Mouse (Mus musculus) midbrain, embryonic 14.5 days (tissue): ENCODE results near the gene Gm12248. TPM values are rescaled to one million over a fixed set of nuclear protein-coding genes. Genes with fewer than 3 reads are reported as not detected.

Source experiments
- ATAC-seq: fragments of 200-750 bp; cut with Nextera tagmentation; 2 replicates; pipeline ENCODE4 v1.8.0; 2017; ENCODE audit warnings: moderate number of reproducible peaks, moderate library complexity; ENCODE audit not compliant: low FRiP score, low TSS enrichment
- DNase-seq: peaks from one replicate; pipeline ENCODE4 v3.0.0-alpha.2; 2015
- H3K27ac ChIP-seq: fragments of 300-500 bp; sonication (generic); replicated peaks from 2 replicates; pipeline ENCODE4 v1.5.1; 2014; ENCODE audit warnings: mild to moderate bottlenecking, low read depth, low read length, moderate library complexity
- H3K27me3 ChIP-seq: fragments of 300-500 bp; sonication (generic); 2 replicates; pipeline ENCODE4 v1.6.1; 2014; ENCODE audit warnings: low read length, control low read depth, mixed read lengths; ENCODE audit not compliant: control insufficient read depth, insufficient read depth
- H3K36me3 ChIP-seq: fragments of 300-500 bp; sonication (generic); 2 replicates; pipeline ENCODE4 v1.6.1; 2014; ENCODE audit warnings: low read length, control low read depth; ENCODE audit not compliant: control insufficient read depth, insufficient read depth
- H3K4me1 ChIP-seq: fragments of 300-500 bp; sonication (generic); 2 replicates; pipeline ENCODE4 v1.6.1; 2014; ENCODE audit warnings: mild to moderate bottlenecking, antibody characterized with exemption, low read length, control low read depth; ENCODE audit not compliant: control insufficient read depth, insufficient read depth
- H3K4me2 ChIP-seq: fragments of 300-500 bp; sonication (generic); 2 replicates; pipeline ENCODE4 v1.6.1; 2014; ENCODE audit warnings: mild to moderate bottlenecking, low read length, moderate library complexity
- H3K4me3 ChIP-seq: fragments of 300-500 bp; sonication (generic); replicated peaks from 2 replicates; pipeline ENCODE4 v1.5.1; 2014; ENCODE audit warnings: low read depth, low read length
- H3K9ac ChIP-seq: fragments of 300-500 bp; sonication (generic); replicated peaks from 2 replicates; pipeline ENCODE4 v1.6.1; 2014; ENCODE audit warnings: mild to moderate bottlenecking, low read length, moderate library complexity
- H3K9me3 ChIP-seq: fragments of 300-500 bp; sonication (generic); 2 replicates; pipeline ENCODE4 v1.6.1; 2016; ENCODE audit warnings: low read length, control low read depth, mixed read lengths; ENCODE audit not compliant: control insufficient read depth
- WGBS: fragments of 180-500 bp; shearing (Covaris S2); extraction: QIAGEN DNeasy Blood & Tissue Kit; methylation state at CpG from one replicate; pipeline ENCODE4 v1.1.7; 2014; 5-methylcytosine and 5-hydroxymethylcytosine counted together
- polyA plus RNA-seq: library from polyadenylated mRNA; unstranded; fragments of >200 nt; fragmentation: Nextera tagmentation; extraction: Ambion mirVana; gene quantifications from 2 replicates; pipeline ENCODE4 v1.2.1, GENCODE M21; 2014

Gm12248 gene
- not detected in 2 replicates for polyA plus RNA-seq

GRCm38 (mm10) chr11:58093021-58093528, at the start of gene Gm12248:
Gene Gm12248, minus strand, starts transcription at chr11:58093134.
- no peak for ATAC-seq
- Histone ChIP-seq H3K36me3 (no peaks in the 10 kb centered on the region), H3K9ac (no peak within 1 kb of the TSS), H3K27me3 (no peaks in the 10 kb centered on the region), H3K27ac (no peak within 1 kb of the TSS), H3K4me1 (no peaks in the 10 kb centered on the region; the same call in 1 of the 2 replicates), H3K4me2 (0 out of 2 replicates have a peak within 1 kb of the TSS, but pooled peaks have one; percentile 2), H3K9me3 (no peaks in the 10 kb centered on the region), H3K4me3 (no peak within 1 kb of the TSS)
- no peak for DNase-seq
- 20% methylated on average over 12 of the region's 12 CpGs for WGBS

GRCm38 (mm10) chr11:58139466-58139865, 46.5 kb upstream of the Gm12248 start:
- no peak overlapping the region for H3K9ac ChIP-seq
- no peak overlapping the region for H3K4me2 ChIP-seq
- DNase-seq = no peak
- H3K4me1 ChIP-seq = no peaks in the 10 kb centered on the region
- ATAC-seq = no peak
- H3K36me3 ChIP-seq = peaks cover 93% of the 10 kb centered on the region
- 84% methylated on average over 3 of the region's 3 CpGs for WGBS
- no peaks in the 10 kb centered on the region for H3K27me3 ChIP-seq
- H3K4me3 ChIP-seq = no peak overlapping the region
- no peak overlapping the region for H3K27ac ChIP-seq
- no peaks in the 10 kb centered on the region for H3K9me3 ChIP-seq

GRCm38 (mm10) chr11:58138821-58139220, 45.9 kb upstream of the Gm12248 start:
- Histone ChIP-seq H3K4me3 (no peak overlapping the region), H3K27me3 (no peaks in the 10 kb centered on the region), H3K27ac (no peak overlapping the region), H3K9me3 (no peaks in the 10 kb centered on the region), H3K36me3 (peaks cover 93% of the 10 kb centered on the region), H3K4me1 (no peaks in the 10 kb centered on the region), H3K4me2 (no peak overlapping the region), H3K9ac (no peak overlapping the region)
- no peak for ATAC-seq
- no peak for DNase-seq
- WGBS = 66% methylated on average over 11 of the region's 11 CpGs

DNA sequence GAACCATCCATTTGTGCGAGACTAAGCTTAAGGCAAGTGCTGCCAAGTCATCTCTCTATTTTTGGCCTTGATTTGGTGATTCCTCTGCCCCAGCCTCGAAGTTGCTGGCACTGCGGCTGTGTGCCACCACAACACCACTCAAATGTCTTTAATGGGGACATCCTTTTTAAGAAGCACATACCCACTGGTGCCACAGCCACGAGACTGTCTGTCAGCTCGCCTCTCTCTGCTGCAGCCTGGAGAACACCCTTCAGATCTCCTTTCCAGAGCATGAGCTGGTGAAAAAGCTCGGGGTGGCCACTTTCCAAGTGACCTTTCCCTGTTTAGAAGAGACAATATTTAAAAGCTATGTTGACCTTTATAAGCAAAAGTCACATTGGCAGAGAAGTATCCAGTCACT, 43.7 kb upstream of the Gm12248 start:
- H3K36me3 ChIP-seq = peaks cover 94% of the 10 kb centered on the region
- ATAC-seq = no peak

DNA sequence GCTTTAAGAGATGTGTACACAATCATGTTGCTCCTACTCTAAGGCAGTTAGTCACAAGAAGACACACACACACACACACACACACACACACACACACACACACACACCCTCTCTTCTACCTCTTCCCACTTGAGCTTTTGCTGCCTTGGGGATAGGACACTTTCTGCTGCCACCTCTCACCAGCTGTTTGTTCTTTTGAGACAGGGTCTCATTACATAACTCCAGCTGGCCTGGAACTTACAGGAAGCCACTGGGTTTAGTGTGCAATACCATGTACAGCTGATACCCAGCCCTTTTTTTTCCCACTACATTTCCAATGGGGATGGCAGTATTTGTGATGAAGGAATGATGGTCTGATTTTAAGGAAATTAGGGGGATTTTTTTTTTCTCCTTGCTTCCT, 42.4 kb upstream of the Gm12248 start:
- H3K27ac ChIP-seq = no peak overlapping the region
- ATAC-seq = no peak
- peaks cover 94% of the 10 kb centered on the region for H3K36me3 ChIP-seq

More for the DNA sequence above, 43.7 kb upstream of the Gm12248 start:
- Histone ChIP-seq H3K9me3 (no peaks in the 10 kb centered on the region), H3K4me1 (no peaks in the 10 kb centered on the region), H3K27me3 (no peaks in the 10 kb centered on the region), H3K4me2 (no peak overlapping the region), H3K9ac (no peak overlapping the region), H3K4me3 (no peak overlapping the region), H3K27ac (no peak overlapping the region)
- WGBS = 92% methylated on average over 6 of the region's 6 CpGs
- DNase-seq = no peak

GRCm38 (mm10) chr11:58134869-58135268, 41.9 kb upstream of the Gm12248 start:
- no peaks in the 10 kb centered on the region for H3K4me1 ChIP-seq
- H3K36me3 ChIP-seq = peaks cover 94% of the 10 kb centered on the region
- ATAC-seq = no peak
- DNase-seq = no peak
- H3K4me2 ChIP-seq = no peak overlapping the region
- H3K9ac ChIP-seq = no peak overlapping the region
- no peaks in the 10 kb centered on the region for H3K27me3 ChIP-seq
- no peaks in the 10 kb centered on the region for H3K9me3 ChIP-seq
- H3K27ac ChIP-seq = no peak overlapping the region
- no peak overlapping the region for H3K4me3 ChIP-seq

More for the DNA sequence above, 42.4 kb upstream of the Gm12248 start:
- H3K4me3 ChIP-seq = no peak overlapping the region
- no peaks in the 10 kb centered on the region for H3K9me3 ChIP-seq
- no peak overlapping the region for H3K9ac ChIP-seq
- H3K4me1 ChIP-seq = no peaks in the 10 kb centered on the region
- DNase-seq = no peak
- H3K4me2 ChIP-seq = no peak overlapping the region
- no peaks in the 10 kb centered on the region for H3K27me3 ChIP-seq

DNA sequence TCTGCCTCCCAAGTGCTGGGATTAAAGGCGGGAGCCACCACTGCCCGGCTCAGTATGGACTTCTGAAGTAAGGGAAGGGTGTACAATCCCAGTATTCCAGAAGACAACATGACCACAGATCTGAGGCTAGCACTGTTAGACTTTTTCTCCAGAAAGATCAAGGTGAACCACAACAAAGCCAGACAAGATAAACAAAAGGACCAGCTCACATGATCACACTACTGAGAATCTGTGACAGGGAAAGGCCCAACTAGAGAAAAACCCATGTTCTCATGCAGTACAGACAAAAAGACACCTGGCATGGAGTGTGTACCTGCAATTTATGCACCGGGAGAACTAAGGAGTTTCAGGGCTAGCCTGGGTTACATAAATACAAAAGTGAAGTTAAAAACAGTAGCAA, 39.1 kb upstream of the Gm12248 start:
- WGBS = 93% methylated on average over 3 of the region's 3 CpGs

DNA sequence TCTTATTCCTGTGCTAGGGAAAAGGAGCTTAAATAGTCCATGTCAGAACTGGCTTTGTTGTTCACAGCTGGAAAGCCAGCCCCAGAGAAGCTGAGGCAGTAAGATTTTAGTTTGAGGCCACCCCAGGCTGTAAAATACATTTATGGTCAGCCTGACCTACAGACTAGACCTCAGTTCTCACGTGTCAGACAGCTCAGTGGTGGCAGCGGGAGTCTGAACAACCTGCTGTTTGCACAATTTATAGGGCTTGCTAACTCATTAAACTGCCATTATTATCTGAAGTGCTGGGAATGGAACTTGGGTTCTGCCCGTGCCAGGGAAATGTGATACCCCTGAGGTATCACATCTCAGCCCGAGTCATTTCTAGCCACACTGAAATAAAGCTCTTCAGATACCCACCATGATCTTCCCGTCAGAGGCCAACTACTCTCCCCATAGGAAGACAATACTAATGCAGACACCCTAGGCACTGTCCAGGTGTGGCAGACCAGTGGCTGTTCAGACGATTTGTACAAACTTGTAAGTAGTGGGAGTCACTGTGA, 36.4 kb upstream of the Gm12248 start:
- Histone ChIP-seq H3K4me3 (no peak overlapping the region), H3K4me2 (no peak overlapping the region), H3K9me3 (no peaks in the 10 kb centered on the region), H3K27me3 (no peaks in the 10 kb centered on the region), H3K9ac (no peak overlapping the region), H3K4me1 (no peaks in the 10 kb centered on the region), H3K27ac (no peak overlapping the region), H3K36me3 (peaks cover 94% of the 10 kb centered on the region)
- DNase-seq (no peak), ATAC-seq (no peak)
- WGBS = 85% methylated on average over 6 of the region's 6 CpGs

More for the DNA sequence above, 39.1 kb upstream of the Gm12248 start:
- DNase-seq (no peak), ATAC-seq (no peak)
- H3K4me2 ChIP-seq = no peak overlapping the region
- H3K27ac ChIP-seq = no peak overlapping the region
- peaks cover 97% of the 10 kb centered on the region for H3K36me3 ChIP-seq
- no peaks in the 10 kb centered on the region for H3K27me3 ChIP-seq
- no peak overlapping the region for H3K4me3 ChIP-seq
- no peaks in the 10 kb centered on the region for H3K9me3 ChIP-seq
- H3K9ac ChIP-seq = no peak overlapping the region
- H3K4me1 ChIP-seq = no peaks in the 10 kb centered on the region

- peaks cover 95% of the 10 kb centered on the region for H3K36me3 ChIP-seq
- ATAC-seq = no peak
- WGBS = 89% methylated on average over 2 of the region's 2 CpGs
These were observed 34.6 kb upstream of the Gm12248 start for GRCm38 (mm10) chr11:58127544-58127943.

More at GRCm38 (mm10) chr11:58127544-58127943, 34.6 kb upstream of the Gm12248 start:
- Histone ChIP-seq H3K9ac (no peak overlapping the region), H3K27me3 (no peaks in the 10 kb centered on the region), H3K4me1 (no peaks in the 10 kb centered on the region), H3K4me3 (no peak overlapping the region), H3K4me2 (no peak overlapping the region), H3K27ac (no peak overlapping the region), H3K9me3 (no peaks in the 10 kb centered on the region)
- DNase-seq = no peak
